Mouse (Mus musculus) layer of hippocampus, adult 9-11 months (tissue): ENCODE results near the gene Atp6v1e2.

Experiments
- DNase-seq: peaks from one replicate; pipeline ENCODE4 v3.0.0; 2022

Atp6v1e2 gene

GRCm38 (mm10) chr17:86913003-86913607, 34.6 kb downstream of the Atp6v1e2 start:
- DNase-seq, result no peak

- no peak for DNase-seq
These were observed 36.4 kb downstream of the Atp6v1e2 start for GRCm38 (mm10) chr17:86911261-86911660.

GRCm38 (mm10) chr17:86909733-86910495, 37.8 kb downstream of the Atp6v1e2 start:
- DNase-seq, result peak; percentile 43

DNA sequence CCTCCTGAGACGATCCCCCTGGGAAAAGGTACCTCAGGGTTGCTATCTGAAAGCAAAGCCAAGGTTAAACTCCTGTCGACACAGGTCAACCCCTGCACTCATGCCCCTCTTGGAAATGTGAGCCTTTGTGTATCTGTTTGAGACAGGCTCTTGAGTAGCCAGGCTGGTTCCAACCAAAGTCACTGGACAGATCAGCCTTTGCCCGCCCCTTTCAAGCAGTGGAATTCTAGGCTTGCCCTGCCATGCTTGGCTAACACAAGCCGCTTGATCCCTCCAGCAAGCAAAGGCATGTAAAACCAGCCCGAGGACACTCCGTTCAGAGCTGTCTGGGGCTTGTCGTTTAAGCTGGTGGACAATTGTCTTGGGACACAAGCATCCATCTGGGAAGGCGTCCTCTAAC, 39.4 kb downstream of the Atp6v1e2 start:
- DNase-seq, result no peak

- DNase-seq, result no peak
These were observed 40.6 kb downstream of the Atp6v1e2 start for GRCm38 (mm10) chr17:86907092-86907491.

- DNase-seq, result no peak
These were observed 41.1 kb downstream of the Atp6v1e2 start for GRCm38 (mm10) chr17:86906601-86907000.

DNA sequence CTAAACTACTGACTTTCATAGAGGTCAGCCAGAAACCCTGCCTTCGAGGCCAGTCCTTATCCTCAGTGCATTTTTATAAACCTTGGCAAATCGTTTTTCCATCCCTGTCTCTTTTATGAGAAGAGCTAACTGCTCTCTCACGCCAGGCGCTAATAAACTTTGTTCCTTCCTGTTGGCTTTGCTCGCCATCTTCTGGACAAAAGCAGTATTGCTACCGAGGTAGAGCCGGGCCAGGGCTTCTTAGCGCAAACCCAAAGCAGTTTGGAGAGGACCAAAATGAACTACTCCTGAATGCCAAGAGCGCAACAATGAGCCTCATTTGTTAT, 41.6 kb downstream of the Atp6v1e2 start:
- DNase-seq, result peak; percentile 69

DNA sequence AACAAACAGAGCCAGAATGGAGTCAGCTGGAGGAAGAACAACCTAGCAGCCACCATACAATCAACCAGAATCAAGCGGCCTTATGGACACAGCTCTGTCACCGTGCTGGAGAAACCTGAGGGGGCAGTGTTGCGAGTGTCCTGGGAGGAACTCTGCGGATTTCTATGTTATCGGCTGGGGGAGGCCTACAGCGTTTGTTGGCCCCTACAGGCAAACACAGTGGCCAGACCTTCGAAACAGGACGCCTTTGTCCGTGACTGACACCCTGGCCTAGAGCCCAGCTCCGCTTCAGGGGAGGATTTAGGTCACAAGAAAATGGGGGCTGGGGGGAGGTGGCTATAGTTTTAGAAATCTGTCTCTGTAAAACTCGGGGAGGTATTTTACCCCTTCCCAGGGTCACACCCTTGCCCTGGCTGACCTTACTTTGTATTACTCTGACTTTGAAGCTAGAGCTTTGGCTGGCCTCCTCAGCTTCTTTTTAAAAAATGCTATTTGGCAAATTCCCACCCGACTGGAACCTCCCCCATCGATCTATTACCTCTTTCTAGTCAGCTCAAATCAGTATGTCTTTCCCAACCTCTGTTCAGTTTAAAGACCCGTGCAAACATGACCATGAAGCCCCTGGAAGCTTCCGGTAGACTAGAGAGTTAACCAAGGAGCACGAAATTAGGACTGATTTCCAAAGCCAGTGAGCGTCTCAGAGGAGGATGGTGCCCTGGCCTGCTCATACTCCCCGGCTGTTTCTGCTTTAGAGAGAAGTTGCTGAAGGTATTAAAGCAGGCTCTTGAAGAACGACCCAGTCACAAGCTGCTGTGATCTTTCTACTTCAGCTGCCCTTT, 42.2 kb downstream of the Atp6v1e2 start:
- DNase-seq, result peak; percentile 66

DNA sequence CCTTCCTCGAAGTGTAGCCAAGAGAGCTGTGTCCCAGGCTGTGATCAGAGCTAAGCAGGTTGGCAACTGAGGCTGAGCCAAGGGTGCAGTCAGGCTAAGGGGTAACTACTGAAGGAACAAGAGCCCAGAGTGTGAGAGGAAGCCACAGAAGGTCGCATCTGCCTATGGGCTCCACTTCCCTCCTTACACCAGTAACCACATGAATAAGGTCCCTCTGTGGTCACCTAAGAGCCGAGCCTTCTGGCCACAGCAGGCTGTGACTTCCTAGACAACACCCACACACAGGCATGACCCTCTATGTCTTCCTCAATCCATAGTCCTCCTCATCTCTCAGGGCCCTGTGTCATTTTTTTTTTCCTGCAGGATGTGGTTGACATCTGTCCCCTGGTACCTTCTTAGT, 43.5 kb downstream of the Atp6v1e2 start:
- DNase-seq, result no peak

- DNase-seq, result peak; percentile 32
These were observed 44.1 kb downstream of the Atp6v1e2 start for GRCm38 (mm10) chr17:86903596-86903995.

GRCm38 (mm10) chr17:86902399-86903067, 45.2 kb downstream of the Atp6v1e2 start:
- DNase-seq, result no peak

- DNase-seq, result no peak
These were observed 47.1 kb downstream of the Atp6v1e2 start for GRCm38 (mm10) chr17:86900564-86900963.

- DNase-seq, result no peak
These were observed 47.9 kb downstream of the Atp6v1e2 start for GRCm38 (mm10) chr17:86899821-86900220.

GRCm38 (mm10) chr17:86897486-86898165, 50.1 kb downstream of the Atp6v1e2 start:
- no peak for DNase-seq

DNA sequence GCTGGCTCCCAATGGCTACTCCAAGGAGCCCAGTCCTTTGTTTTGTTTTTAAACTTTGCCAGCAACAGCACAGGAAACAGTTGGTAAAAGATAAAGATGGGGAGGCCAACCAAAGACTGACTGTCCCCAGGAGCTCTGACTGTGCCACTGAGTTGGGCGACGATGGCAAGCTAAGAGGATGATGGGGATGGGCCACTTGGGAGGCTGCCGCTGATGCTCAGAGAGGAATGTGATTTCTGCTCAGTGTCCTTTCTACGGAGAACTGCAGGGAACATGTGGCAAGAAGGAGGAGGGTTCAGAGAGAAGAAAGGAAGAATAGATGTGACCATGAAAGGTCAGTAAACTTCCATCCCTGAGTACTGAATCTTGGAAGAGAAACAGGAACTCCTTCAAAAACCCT, 52.5 kb downstream of the Atp6v1e2 start:
- DNase-seq, result no peak
